Mouse (Mus musculus): ENCODE results near the gene Tmem176b. TPM values are rescaled to one million over a fixed set of nuclear protein-coding genes. Genes with fewer than 3 reads are reported as not detected.
"Not testable (repeated sequence)": the region's sequence is repeated elsewhere in the genome, so short reads cannot be mapped to it uniquely, and the experiment has no call there.

Tmem176b gene
- polyA plus RNA-seq (2015; fragmentation: Nextera tagmentation; extraction: Ambion mirVana), result 353 and 363 TPM in 2 replicates

GRCm38 (mm10) chr6:48840973-48841625, at the start of gene Tmem176b:
Gene Tmem176b (minus strand): TSS chr6:48841496.
- peak; percentile 95 for ATAC-seq (replicated peaks; ENCODE audit: low FRiP score)
- Histone ChIP-seq H3K4me2 (peak within 1 kb of the TSS; percentile 78), H3K27me3 (no peaks in the 10 kb centered on the region), H3K9me3 (replicated peaks) (no peaks in the 10 kb centered on the region), H3K9ac (peak within 1 kb of the TSS; percentile 72), H3K4me3 (replicated peaks) (peak within 1 kb of the TSS; percentile 57), H3K4me1 (peaks cover 46% of the 10 kb centered on the region), H3K27ac (peak within 1 kb of the TSS; percentile 91), H3K36me3 (peaks cover 60% of the 10 kb centered on the region)
- WGBS, result 3% methylated on average over 6 of the region's 6 CpGs

DNA sequence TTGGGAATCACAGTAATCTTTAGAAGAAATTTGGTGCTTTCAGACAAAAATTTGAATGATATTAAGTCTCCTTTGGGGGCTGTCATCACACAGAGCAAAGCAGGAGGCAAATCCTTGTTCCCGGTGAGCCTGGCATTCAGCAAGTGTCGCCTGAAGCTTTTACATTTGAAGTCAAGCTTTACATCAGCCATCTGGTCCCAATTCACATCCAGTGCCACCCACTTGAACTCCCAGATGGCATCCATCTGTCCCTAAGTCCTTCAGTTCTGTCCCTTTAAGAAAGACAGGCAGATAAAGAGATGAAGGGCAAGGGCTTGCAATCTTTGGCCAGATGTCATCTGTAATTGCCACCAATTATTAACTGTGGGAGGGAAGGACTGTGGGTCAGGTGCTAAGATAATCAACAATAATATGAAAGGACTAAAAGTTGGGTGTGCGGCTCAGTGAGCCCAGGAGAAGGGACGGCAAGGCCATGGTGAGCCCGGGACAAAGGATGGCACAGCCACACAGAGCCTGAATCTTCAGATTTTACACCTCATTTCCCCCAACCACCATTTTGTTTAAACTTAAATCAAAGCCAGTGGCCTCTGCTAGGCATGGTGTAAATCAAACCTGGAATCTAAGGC, 35.3 kb upstream of the Tmem176b start:
- ATAC-seq (replicated peaks; ENCODE audit: low FRiP score), result no peak
- Histone ChIP-seq H3K9ac (no peak overlapping the region), H3K4me3 (replicated peaks) (no peak overlapping the region), H3K27ac (no peak overlapping the region), H3K9me3 (replicated peaks) (no peaks in the 10 kb centered on the region), H3K36me3 (no peaks in the 10 kb centered on the region), H3K27me3 (no peaks in the 10 kb centered on the region), H3K4me1 (no peaks in the 10 kb centered on the region), H3K4me2 (no peak overlapping the region)
- 53% methylated on average over 5 of the region's 5 CpGs for WGBS

DNA sequence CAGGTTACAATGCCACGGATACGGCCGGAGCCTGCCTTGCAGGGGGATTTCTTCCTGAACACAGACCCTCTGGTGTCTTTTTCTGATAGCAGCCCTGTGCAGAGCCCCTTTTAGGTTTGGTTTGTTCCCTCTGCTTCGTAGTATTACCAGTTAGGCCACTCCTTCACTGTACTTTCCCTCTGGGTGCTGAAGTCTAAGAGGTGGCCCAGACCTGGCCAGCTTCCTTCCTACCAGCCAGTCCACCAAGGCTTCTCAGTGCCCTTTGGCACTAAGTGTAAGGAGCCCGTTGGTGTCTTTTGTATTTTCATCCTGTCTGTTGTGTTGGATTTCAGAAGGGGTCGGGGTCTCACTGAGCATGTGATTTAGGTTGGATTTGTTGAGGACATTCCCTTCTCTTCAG, 34.2 kb upstream of the Tmem176b start:
- no peaks in the 10 kb centered on the region for H3K36me3 ChIP-seq
- H3K4me3 ChIP-seq (replicated peaks), result no peak overlapping the region

DNA sequence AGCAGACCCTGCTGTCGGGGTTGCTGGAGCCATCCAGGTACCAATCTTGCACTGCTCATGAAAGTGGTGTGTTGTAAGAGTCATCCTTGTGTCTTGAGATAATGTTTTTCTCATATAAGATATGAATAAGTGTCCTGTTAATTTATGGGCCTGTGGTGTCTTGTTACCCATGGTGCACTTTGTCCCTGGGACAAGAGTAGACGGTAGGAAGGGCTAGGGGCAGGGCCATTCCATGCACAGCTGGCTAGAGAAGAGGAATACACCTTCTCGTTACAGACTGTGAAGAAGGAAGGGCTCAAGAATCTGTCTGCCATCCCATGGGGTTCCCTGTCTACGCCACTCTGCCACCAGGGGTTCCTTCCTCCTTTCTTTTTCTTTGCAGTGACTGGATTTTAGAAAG, 33.3 kb upstream of the Tmem176b start:
- no peak for ATAC-seq (replicated peaks; ENCODE audit: low FRiP score)
- H3K4me3 ChIP-seq (replicated peaks), result no peak overlapping the region
- H3K27me3 ChIP-seq, result no peaks in the 10 kb centered on the region
- H3K36me3 ChIP-seq, result no peaks in the 10 kb centered on the region
- no peak overlapping the region for H3K9ac ChIP-seq
- no peaks in the 10 kb centered on the region for H3K9me3 ChIP-seq (replicated peaks)
- WGBS, result 75% methylated on average over 4 of the region's 4 CpGs
- no peaks in the 10 kb centered on the region for H3K4me1 ChIP-seq
- H3K27ac ChIP-seq, result no peak overlapping the region
- no peak overlapping the region for H3K4me2 ChIP-seq

More for the DNA sequence above, 34.2 kb upstream of the Tmem176b start:
- Histone ChIP-seq H3K27me3 (no peaks in the 10 kb centered on the region), H3K9me3 (replicated peaks) (no peaks in the 10 kb centered on the region), H3K4me1 (no peaks in the 10 kb centered on the region), H3K27ac (no peak overlapping the region), H3K9ac (no peak overlapping the region), H3K4me2 (no peak overlapping the region)
- WGBS, result 85% methylated on average over 6 of the region's 6 CpGs
- ATAC-seq (replicated peaks; ENCODE audit: low FRiP score), result no peak

- no peaks in the 10 kb centered on the region for H3K9me3 ChIP-seq (replicated peaks)
- H3K4me2 ChIP-seq, result no peak within 1 kb of the TSS
- no peaks in the 10 kb centered on the region; the same call in 1 of the 2 replicates for H3K4me1 ChIP-seq
- H3K9ac ChIP-seq, result no peak within 1 kb of the TSS
- H3K36me3 ChIP-seq, result no peaks in the 10 kb centered on the region
- ATAC-seq (replicated peaks; ENCODE audit: low FRiP score), result no peak
- no peak within 1 kb of the TSS for H3K4me3 ChIP-seq (replicated peaks)
- 63% methylated on average over 5 of the region's 5 CpGs for WGBS
- H3K27me3 ChIP-seq, result no peaks in the 10 kb centered on the region
- 0 out of 2 replicates have a peak within 1 kb of the TSS, but pooled peaks have one; percentile 13 for H3K27ac ChIP-seq
Observed at GRCm38 (mm10) chr6:48872596-48872995, 31.3 kb upstream of the Tmem176b start, which contains the start of gene Aoc1. Gene Aoc1 (plus strand): TSS chr6:48872896.

DNA sequence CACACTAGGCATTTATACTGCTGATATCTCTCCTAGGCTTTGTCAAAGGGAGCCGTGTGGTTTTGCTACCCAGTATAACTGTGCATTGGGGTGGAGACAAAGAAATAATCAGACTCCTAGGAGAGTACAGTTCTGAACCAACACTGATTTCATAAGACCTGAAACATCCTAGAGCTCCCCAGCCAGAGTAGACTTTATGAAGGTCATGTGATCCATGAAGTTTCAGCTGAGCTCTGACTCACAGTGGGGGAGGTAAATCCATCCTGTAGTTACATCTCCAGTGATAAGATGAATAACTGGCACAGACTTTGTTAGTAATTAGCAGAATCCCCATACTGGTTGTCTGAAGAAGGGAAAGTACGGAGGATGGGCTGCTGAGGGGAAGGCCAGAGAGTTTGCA, 28.5 kb upstream of the Tmem176b start:
- Histone ChIP-seq H3K27me3 (no peaks in the 10 kb centered on the region), H3K27ac (no peak overlapping the region), H3K4me3 (replicated peaks) (no peak overlapping the region), H3K4me2 (no peak overlapping the region), H3K4me1 (peaks cover 9% of the 10 kb centered on the region), H3K36me3 (no peaks in the 10 kb centered on the region), H3K9me3 (replicated peaks) (no peaks in the 10 kb centered on the region), H3K9ac (no peak overlapping the region)
- 87% methylated on average over 2 of the region's 2 CpGs for WGBS
- ATAC-seq (replicated peaks; ENCODE audit: low FRiP score), result no peak

GRCm38 (mm10) chr6:48867158-48867557, 25.9 kb upstream of the Tmem176b start:
- Histone ChIP-seq H3K27me3 (no peaks in the 10 kb centered on the region), H3K4me3 (replicated peaks) (no peak overlapping the region), H3K4me2 (no peak overlapping the region), H3K36me3 (no peaks in the 10 kb centered on the region), H3K9me3 (replicated peaks) (no peaks in the 10 kb centered on the region), H3K4me1 (peaks cover 20% of the 10 kb centered on the region), H3K27ac (peak overlapping the region; percentile 91), H3K9ac (no peak overlapping the region)
- no peak; the same call in 1 of the 2 replicates for ATAC-seq (replicated peaks; ENCODE audit: low FRiP score)
- 63% methylated on average over 4 of the region's 4 CpGs for WGBS

DNA sequence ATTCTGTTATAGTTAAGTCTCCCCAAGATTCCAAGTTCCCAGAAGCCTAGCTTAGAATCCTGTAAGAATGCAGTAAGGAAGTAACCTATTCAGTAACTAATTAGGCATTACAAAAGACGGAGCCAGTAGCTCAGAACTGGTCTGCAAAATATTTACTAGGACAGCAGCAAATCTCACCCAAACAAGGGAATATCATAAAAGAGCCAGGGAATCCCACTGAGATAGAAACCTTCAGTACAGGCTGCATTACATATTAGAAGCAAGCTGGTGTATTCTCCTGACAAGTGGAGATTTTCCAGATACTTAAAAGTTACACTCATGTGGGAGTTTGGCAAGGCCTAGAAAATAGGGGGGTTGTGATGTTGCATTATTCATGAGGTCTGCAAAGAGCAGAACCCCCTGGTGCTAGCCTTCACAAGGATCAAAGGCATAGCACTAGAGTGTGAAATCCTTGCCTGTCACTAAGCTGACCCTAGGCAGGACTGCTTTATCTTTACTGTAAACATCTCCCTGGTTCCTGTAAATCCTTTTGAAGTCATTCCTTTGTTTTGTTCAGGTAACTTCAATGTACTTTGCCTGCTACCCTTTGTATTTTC, 25.2 kb upstream of the Tmem176b start:
- H3K4me2 ChIP-seq; H3K36me3 ChIP-seq; H3K9ac ChIP-seq; H3K27me3 ChIP-seq; H3K4me3 ChIP-seq (replicated peaks); H3K9me3 ChIP-seq (replicated peaks): not testable (repeated sequence)
- WGBS, result 30% methylated on average over 1 of the region's 1 CpGs
- Histone ChIP-seq H3K27ac (peak overlapping the region; percentile 91), H3K4me1 (peaks cover 25% of the 10 kb centered on the region)
- ATAC-seq (replicated peaks; ENCODE audit: low FRiP score), result 0 out of 2 replicates have a peak, but pooled peaks have one; percentile 38

DNA sequence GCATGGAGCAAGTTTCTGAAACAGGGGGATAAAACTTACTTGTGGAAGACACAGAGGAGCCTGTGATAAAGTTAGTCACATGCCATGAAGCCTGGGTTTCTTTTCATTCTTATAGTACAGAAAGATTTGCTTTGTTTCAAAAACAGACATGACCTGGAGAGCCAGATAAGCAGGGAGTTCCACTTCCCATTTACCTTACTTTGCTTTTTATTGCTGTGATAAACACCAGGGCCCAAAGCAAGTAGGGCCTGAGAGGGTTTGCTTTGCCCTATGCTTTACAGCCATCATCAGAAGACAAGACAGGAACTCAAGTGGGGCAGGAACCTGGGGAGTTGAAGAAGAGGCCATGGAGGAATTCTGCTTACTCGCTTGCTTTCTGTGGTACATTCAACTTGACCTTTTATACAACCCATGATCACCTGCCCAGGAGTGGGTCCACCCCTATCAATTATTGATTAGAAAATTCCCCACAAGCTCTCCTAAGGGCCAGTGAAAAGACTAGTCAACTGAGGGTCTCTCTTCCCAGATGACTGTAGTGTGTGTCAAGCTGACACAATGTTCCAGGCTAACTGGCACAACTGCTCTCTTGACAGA, 24.0 kb upstream of the Tmem176b start:
- H3K27me3 ChIP-seq, result no peaks in the 10 kb centered on the region
- H3K27ac ChIP-seq, result peak overlapping the region; percentile 91
- ATAC-seq (replicated peaks; ENCODE audit: low FRiP score), result no peak
- 72% methylated on average over 1 of the region's 1 CpGs for WGBS
- H3K4me2 ChIP-seq, result no peak overlapping the region
- H3K4me1 ChIP-seq, result peaks cover 30% of the 10 kb centered on the region
- no peaks in the 10 kb centered on the region for H3K36me3 ChIP-seq
- no peaks in the 10 kb centered on the region for H3K9me3 ChIP-seq (replicated peaks)
- no peak overlapping the region for H3K9ac ChIP-seq
- H3K4me3 ChIP-seq (replicated peaks), result no peak overlapping the region

GRCm38 (mm10) chr6:48864723-48865122, 23.4 kb upstream of the Tmem176b start:
- H3K4me1 ChIP-seq, result peaks cover 34% of the 10 kb centered on the region
- 31% methylated on average over 3 of the region's 3 CpGs for WGBS
- no peak overlapping the region for H3K9ac ChIP-seq
- no peak overlapping the region for H3K4me2 ChIP-seq
- no peaks in the 10 kb centered on the region for H3K27me3 ChIP-seq
- no peaks in the 10 kb centered on the region for H3K36me3 ChIP-seq
- ATAC-seq (replicated peaks; ENCODE audit: low FRiP score), result no peak
- no peak overlapping the region for H3K4me3 ChIP-seq (replicated peaks)
- peak overlapping the region; percentile 91 for H3K27ac ChIP-seq
- no peaks in the 10 kb centered on the region for H3K9me3 ChIP-seq (replicated peaks)

DNA sequence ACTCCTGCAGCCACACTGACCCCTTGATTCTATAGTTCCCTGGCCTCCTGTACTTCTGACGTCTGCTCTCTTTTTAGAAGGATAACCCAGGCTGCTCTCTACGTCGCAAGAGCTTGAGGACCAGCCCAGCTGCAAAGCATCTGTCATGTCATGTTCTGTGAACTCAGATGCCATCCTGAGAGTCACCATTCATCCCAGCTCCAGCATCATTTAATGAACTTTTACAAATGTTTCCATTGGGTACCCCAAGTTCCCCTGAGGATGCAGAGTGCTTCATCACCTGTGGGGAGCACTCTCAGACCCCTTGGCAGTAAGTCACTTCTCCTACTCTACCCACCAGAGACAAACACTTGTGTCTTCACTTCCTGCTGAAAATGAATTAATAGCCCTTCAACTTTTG, 22.9 kb upstream of the Tmem176b start:
- H3K4me2 ChIP-seq, result no peak overlapping the region
- peaks cover 34% of the 10 kb centered on the region for H3K4me1 ChIP-seq
- H3K9me3 ChIP-seq (replicated peaks), result no peaks in the 10 kb centered on the region
- H3K27me3 ChIP-seq, result no peaks in the 10 kb centered on the region
- 43% methylated on average over 3 of the region's 3 CpGs for WGBS
- H3K27ac ChIP-seq, result 0 out of 2 replicates have a peak overlapping the region, but pooled peaks have one; percentile 91
- H3K36me3 ChIP-seq, result no peaks in the 10 kb centered on the region
- H3K9ac ChIP-seq, result no peak overlapping the region
- no peak overlapping the region for H3K4me3 ChIP-seq (replicated peaks)
- ATAC-seq (replicated peaks; ENCODE audit: low FRiP score), result no peak

- WGBS, result 83% methylated on average over 7 of the region's 7 CpGs
- no peaks in the 10 kb centered on the region for H3K9me3 ChIP-seq (replicated peaks)
Observed at GRCm38 (mm10) chr6:48863488-48863887, 22.2 kb upstream of the Tmem176b start.

More at GRCm38 (mm10) chr6:48863488-48863887, 22.2 kb upstream of the Tmem176b start:
- no peak overlapping the region for H3K9ac ChIP-seq
- no peaks in the 10 kb centered on the region for H3K36me3 ChIP-seq
- no peak overlapping the region for H3K27ac ChIP-seq
- H3K27me3 ChIP-seq, result no peaks in the 10 kb centered on the region
- peaks cover 34% of the 10 kb centered on the region for H3K4me1 ChIP-seq
- H3K4me2 ChIP-seq, result no peak overlapping the region
- no peak overlapping the region for H3K4me3 ChIP-seq (replicated peaks)
- no peak for ATAC-seq (replicated peaks; ENCODE audit: low FRiP score)
